Mouse (Mus musculus) forelimb bud, embryonic 11.5 days (tissue): Measurements from ENCODE around the gene Ccdc85c.

ENCODE experiments used
- DNase-seq: peaks from one replicate; pipeline ENCODE4 v3.0.0-alpha.2; 2012; ENCODE audit warnings: low read depth, low spot score

Gene Ccdc85c

DNA sequence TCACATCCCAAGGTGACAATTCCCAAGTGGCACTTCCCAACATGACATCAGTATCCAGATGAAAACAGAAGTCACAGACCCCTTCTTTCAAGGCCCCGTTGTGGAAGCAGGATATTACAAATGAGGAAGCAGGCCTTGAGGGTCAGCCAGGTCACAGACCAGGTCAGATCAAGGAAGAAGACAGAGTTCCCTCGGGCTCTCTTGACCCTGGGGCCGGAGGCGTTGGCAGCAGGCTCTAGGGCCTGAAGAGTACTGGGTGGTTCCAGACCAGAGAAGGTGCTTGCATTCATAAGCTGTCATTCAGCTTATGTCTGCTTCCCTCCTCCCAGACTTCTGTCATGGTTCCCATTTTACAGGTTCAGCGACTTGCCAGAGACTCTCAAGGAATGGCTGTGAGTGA lies 5.5 kb downstream of the Ccdc85c start:
- DNase-seq = no peak

DNA sequence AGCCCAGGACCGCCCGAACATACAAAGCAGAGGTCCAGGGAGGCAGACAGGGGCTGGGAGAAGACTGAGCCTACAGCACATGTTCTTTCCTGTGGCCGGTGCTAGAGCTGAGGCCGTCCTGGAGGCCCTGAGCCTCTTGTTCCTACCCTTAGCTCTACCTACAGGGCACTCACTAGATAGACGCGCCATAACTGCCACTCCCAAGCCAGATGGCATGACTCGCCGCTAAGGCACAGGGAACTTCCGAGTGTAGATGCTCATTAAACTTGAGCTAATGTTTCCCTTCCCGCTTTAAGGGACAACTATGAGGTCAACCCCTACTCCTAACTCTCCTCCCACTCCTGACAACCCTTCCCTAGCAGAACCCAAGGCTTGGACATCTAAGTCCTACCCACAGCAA lies 6.3 kb downstream of the Ccdc85c start:
- DNase-seq = no peak

DNA sequence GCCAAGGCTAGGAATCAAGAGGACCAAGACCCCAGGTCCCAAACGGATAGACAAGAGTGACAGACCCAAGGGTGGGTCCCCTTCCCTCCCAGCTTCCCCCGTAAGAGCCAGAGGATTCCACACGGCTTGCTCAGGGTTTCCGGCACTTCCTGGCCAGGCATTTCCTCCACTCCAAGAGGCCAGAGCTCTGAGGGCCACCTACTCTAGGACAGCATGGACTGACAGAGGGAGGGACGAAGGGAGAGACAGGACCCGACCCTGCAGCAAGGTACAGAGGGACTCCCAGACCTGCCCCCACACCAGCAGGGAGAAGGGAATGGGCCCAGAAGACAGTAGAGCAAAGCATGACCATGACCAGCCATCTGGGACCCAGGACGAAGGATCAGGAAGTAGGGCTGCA lies 7.6 kb downstream of the Ccdc85c start:
- no peak for DNase-seq

DNA sequence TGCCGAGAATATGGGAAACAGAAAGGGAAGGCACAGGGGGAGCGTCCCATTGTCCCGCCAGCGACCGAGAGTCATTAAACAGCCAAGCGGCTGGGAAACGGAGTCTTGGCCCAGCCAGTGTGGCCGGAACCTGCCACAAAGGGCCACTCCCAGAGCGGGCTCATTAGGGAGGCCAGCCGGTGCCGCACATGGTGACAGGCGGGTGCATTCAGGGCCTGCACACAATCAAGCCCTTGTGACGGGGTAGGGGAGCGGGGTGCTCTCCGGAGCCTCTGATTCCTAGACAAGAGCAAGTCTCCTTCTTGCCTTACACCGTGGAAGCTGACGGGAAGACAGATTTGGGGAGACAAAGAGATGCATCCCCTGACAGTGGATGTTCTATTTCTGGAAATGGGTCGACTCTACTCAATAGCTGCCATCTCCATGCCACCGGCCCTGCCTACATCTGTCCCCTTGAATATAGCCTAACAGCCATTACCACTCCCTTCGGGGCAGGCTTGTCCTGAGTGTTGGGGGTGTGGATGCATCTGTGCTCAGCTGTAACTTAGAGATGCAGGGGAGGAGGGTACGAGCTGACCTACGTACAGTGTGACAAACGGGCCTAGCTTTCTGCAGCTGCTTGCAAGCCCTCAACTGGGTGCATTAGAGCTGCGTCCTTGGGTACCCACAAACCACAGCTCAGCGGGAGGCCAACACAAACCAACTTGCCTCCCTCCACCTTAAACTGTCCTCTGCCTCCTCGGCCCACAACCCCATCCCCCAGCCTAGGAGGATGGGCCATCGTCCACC lies 9.2 kb downstream of the Ccdc85c start:
- no peak for DNase-seq

DNA sequence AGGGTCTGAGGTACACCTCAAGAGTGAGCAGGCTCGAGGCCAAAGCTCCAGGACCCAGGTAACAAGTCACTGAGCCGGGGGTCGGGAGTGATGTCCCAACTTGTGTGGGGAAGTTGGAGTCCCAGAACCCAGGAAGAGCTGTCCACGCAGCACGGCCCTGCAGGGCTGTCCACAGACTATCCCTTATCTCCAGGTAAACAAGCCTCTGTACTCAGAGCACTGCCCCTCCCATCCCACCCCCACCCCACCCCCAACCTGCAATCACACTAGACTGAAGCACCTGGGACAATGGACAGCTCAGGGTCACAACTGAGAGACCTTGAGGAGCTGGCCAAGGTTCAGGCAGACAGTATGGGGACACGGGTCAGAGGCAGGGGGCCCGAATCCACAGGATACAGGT lies 10.3 kb downstream of the Ccdc85c start:
- no peak for DNase-seq

DNA sequence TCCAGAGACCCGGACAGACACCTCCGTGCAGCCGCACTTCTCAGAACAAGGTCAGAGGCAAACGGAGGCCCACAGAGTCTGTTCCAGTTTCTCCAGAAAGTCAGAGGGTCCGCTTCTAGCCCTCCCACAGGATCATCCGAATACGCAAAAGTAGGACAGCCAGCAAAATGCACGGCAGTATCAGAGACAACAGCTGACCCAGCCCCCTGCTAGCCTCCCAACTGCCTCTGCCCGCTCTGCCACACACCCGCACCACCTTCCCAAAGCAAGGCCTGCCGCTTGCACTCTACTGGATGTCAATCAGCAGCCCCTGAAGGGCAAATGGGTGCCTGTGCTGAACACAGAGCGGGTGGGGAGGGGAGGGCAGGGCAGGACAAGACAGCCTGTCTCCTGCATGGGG lies 14.3 kb downstream of the Ccdc85c start:
- no peak for DNase-seq

DNA sequence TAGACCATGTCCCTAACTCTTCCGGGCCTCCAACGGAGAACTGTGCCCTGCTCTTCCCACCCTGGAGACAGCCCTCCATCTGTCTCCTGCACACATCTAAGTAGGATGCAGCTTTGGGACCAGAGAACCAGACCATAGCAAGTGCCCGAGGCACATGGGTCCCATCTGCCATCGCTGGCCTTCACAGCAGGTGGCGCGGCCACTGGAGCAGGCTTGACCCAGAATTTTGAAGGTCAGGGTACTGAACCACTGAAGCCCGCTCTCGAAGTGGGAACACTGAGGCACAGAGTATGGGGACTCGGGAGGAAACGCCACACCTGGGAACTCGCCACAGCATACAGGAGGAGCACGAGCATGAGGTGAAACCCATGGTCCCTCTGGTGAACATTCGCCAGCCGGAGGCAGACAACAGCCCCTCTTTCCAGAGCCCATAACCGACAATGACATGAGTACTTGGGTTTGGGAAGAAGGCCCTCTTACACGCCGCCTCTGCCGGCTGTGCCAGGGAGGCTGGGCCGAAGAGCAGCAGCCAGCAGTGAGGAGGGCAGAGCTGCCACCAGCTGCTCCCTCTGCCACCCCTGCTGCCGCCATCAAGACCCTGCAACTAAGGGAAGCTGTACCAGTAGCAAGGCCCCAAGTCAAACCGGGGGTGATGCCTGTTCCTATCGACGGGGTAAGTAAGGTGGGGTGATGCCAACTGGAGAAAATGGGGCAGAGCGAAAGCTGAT lies 15.7 kb downstream of the Ccdc85c start:
- DNase-seq = no peak

DNA sequence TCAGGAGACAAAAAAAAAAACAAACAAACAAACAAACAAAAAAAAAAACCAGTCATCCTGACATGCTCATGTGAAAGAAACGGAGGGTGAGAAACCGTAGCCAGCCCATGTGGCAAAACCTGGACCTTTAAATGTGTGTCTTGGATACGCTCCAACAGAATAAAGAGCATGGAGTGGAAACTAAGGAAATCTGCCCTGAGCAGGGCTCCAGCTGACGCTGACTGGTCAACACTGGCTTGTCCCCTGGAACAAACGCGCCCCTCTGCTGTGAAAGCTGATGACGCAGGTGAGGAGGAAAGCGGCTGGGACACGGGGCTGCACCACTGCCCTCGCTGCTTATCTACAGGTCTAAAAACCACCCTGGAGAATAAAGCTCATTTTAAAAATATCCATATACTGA lies 18.5 kb downstream of the Ccdc85c start:
- DNase-seq = no peak

DNA sequence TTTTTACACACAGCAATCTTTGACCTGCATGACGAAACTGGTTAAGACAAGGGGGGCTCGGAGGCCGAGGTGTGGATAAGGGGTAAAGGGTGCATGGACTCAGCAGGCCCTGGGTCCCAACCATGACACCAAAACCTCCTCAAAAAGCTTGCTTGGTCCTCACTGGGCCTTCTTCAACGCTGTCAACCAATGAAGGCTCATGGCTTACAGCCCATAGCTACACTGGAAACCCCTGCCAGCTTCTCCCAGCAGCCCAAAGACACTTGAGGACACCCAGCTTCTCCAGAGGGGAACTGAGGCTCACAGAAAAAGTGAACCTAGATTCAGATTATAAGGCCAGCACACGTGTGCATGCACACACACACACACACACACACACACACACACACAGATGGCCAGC lies 19.3 kb downstream of the Ccdc85c start:
- DNase-seq = no peak

DNA sequence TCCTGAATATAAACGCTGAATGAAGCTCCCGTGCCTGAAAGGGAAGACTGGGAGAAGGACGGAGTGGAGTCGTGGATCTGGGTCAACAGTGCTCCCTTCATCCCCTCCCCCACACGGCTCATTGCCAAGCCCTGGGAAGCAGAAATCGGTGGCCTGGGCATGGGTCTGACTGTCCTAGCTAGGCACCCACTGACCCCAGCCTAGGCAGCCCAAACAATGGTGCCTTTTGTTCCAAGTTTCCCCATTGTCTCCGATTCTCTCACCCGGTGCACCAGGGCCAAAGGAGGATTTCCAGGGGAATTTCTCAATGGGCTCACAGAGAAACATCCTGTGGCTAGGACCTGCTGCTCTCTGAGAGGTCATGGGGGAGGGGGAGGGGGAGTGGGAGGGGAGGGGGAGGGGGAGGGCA lies 19.7 kb downstream of the Ccdc85c start:
- no peak for DNase-seq

DNA sequence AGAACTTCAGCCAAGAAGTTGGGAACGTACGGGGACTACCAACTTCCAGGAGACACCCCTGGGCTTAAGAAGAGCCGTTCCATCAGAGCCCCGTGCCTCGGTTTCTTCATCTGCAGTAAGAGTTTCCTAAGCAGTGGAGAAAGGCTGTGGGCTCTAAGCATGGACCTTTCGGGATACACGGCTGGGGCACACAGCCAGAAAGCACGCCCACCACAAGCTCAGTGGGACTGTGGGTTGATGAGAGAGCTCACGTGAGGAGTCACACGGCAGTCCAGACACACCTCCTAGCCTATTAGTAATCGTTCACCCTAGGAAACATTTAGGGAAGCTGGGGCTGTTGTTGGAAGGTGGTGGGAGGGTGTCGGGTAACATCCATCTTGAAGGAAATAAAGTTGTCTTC lies 22.2 kb downstream of the Ccdc85c start:
- no peak for DNase-seq

DNA sequence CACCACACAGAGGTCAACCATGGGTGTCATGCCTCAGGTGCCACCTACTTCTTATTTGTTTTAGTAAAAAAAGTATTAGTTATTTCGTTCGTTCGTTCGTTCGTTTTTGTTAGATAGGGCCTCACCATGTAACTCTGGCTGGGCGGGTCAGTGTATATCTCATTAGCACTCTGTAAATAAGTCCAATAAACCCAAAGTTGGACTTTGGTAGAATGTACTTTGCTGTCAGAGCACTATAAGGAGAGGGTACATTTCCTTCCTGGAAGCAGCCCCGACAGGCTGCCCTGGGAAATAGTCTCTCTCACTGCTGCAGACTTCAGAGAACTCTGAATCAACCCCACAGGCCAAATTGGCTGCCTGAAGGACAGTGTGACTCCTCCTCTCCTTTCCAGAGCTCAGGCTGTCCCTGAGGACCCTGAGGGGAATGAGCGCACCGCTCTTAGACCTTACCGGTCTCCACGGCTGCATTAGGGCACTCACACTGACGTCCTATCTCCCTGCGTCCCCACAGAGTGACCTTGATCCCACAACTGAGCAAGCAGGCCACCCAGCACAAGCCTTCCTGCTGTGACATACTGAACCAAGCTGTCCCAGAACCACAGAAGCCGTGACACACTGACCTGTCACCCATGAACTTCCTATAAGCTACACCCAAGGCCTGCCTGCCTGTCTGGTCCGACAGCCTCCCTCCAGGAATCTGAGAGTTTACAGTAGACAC lies 23.2 kb downstream of the Ccdc85c start:
- DNase-seq = no peak

DNA sequence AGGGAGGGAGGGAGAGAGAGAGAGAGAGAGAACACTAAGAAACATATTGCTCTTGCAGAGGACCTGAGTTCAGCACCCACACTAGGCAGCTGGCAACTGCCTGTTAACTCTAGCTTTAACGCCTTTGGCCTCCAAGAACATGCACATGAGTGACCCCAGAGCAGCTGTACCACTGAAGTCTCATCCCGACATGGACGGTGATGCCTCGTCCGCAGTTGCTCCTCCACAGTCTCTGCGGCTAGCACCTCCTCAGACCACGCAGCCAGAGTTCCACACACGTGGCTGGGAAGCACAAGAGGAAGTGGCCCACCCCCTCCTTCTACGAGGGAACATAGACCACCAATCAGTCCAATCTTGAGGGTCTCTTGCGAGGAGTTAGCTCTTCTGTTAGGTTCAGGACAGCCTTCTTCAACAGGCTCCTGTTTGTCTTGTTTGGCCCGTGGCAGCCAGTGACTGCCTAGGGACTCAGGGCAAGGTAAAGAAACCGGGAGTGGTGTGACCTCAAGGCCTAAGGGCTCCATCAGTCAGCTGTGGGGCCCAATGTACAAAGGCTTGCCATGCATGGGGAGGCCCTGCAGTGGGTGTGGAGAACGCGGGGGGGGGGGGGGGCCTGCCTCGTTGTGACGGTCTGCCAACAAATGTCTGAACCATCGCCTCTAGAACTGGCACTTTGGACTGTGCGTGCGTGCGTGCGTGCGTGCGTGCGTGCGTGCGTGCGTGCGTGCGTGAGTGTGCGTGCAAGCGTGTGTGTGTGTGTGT lies 24.0 kb downstream of the Ccdc85c start:
- DNase-seq = no peak

DNA sequence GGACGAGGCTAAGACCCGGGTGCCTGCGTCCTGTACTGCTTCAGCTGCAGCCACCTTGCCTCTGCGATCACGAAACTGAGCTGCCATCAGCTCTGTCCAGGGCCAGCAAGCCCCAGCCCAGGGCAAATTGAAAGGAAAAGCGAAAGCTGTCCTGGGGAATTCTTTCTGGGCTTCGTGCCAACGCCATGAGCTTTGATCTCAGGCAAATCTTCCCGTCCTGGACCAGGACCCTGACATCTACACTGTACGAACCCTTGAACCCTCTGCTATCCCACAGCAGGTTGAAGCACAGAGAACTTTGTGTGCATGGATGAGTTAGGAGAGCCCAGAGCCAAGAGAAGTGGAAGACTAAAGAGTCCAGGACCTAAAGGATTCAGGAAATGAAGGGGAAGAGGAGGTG lies 25.7 kb downstream of the Ccdc85c start:
- DNase-seq = no peak

DNA sequence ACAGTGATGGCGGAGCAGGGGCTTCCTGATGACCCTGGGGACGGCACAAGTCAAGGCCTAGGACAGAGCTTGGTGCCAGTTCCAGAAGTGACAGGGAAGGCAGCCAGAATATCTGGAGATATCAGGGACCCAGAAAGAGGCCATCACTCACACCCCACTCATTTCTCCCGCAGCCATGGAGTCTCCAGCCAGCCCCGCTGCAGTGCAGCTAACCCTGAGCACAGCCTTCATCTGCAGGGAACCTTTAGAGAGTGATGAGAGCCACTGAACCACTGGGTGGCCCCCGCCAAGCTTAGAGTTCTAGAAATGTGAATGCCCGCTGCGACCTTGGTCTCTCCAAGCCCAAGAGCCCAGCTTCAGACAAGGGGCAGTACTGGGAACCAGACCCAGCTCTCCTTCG lies 26.2 kb downstream of the Ccdc85c start:
- no peak for DNase-seq

DNA sequence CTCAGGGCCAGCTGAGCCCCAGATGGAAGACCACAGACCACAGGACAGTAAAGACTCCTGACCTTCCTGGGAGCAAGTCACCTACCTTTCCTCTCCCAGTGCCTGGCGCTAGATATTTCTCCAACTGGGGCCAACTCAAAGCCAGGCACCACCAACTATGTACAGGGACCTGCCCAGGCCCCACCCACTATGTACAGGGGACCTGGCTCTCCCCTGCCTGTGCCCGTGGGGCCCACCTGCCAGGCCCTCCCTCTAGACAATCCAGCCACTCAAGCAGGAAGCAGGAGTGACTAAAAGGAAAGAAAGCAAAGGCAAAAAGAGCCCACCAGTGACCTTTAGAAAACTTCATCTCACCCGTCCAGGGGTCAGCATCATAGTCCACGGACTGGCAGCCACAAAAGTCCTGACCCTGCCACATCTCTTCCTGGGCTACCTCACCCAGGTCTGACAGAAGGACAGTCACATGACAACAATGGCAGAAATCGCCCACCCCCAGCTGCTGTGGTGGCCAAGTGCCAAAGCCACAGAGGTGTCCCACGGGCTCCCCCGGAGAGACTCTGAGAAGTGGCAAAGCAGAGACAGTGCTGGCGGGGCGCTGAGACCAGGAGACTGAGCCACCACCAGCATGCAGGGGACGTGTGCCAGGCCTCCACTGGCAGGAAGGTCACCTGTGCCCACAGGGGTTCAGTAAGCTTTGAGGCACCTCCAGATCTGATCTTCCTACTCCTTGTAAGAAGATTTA lies 28.3 kb downstream of the Ccdc85c start:
- no peak for DNase-seq

DNA sequence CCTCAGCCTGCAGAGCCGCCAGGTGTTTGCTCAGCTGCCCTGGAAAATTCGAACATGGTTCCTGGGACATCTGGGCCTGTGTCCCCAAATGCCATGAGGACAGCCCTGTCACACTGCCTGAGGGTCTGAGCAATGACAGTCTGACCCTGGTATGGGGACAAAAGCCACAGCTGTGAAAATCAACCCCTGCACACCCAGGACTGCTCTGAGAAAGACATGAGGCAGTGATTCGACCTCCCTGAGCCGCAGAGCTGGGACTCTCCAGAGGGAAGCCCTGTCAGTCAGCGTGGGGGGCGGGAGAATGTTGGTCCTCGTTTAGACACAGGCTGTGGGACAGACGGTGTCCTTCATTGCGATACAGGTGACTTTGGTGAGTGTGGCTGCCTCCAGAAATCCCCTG lies 29.6 kb downstream of the Ccdc85c start:
- no peak for DNase-seq

DNA sequence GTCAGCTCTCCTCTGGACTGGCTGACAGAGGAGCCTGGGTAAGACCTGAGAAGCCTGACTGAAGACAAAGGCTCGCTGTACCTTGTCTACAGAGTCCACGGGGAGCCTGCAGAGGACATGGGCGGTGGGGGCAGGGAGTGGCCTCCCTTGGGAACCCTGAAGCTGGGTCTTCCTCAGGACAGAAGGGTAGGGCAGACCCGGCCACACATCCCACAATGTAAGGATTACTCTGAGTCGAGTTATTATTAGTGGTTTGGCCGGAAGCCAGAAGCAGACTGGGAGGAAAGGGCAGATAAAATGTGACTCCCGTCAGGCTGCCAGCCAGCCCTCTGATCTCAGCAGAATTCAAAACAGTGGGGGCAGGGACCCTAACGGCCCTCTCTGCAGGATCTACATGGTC lies 30.4 kb downstream of the Ccdc85c start:
- DNase-seq = no peak

DNA sequence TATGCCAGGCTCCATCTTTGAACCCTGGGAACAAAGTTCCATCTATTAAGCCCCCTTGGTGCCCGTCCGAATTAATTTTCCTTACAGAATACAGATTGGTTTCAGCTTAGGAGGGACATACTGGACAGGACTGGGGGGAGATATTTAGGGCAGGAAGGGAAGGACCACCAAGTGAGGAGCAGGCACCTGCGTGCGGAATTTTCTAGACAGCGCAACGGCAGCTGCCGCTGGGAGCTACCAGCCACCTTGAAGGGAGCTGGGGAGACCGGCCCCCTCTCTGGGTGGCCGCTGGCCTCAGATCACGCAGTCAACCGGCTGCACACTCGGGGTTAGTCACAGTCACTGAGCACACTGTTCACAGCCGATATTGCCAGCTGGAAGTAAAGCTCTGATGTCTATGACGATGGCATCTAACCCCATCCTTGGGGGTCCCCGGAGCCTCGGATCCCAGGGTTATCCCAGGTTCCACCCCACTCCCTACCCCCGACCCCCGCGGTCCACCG lies 32.9 kb downstream of the Ccdc85c start:
- no peak for DNase-seq

DNA sequence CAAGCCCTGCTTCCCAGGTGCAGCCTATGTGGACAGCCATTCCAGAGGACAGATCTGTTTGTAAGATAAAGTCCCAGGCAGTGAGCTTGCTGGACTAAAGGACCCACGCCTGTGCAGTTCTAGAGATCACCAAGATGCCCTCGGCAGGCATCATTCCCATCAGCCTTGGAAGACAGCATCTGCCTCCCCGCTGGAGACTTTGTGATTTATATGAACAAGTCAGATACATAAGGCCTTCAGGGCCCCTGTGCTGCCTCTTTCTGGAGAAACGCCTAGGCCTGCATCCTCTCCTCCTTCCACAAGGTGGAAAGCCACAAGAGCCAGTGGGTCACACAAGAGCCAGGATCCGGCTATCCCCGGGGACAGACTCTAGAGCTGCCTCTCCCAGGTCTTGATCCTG lies 33.6 kb downstream of the Ccdc85c start:
- no peak for DNase-seq

DNA sequence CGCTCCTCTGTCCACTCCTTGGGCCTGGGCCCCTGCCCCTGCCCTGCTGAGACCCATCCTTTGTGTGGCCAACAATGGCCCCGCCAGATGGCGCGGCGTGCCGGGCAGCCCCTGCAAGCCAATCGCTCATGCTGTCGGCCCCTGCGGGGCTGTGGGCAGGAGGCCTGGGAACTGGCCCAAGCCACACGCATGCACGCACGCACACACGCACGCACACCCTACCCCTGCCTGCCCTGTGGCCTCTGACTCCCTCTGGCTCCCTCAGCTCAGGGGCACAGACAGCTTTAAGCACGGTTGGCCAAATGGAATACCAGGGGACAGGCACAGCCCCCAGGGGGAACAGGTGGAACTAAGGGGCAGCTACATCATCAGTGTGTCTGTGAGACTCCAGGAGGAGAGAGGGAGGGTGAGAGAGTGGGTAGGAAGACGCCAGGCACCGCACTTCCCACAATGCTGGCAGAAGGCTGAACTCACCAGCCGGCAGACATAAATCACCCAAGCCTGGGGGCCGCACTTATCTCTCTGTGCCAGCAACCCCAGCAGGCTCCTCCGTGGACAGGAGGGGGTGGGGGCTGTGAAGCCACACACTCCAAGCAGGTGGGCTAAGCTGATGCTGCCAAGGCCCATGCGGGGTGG lies 34.2 kb downstream of the Ccdc85c start:
- no peak for DNase-seq
